Mouse (Mus musculus) urinary bladder, postnatal 0 days (tissue): ENCODE measurements around the gene Phldb3. TPM values are rescaled to one million over a fixed set of nuclear protein-coding genes. Genes with fewer than 3 reads are reported as not detected.

Source experiments
- polyA plus RNA-seq: library from polyadenylated mRNA; unstranded; fragments of >200 nt; fragmentation: Nextera tagmentation; extraction: Ambion mirVana; gene quantifications from 2 replicates; pipeline ENCODE4 v1.2.1, GENCODE M21; 2015

The Phldb3 gene
- polyA plus RNA-seq, result 0.47 and 0.49 TPM in 2 replicates

GRCm38 (mm10) chr7:24610144-24610878 lies at the start of gene Phldb3:
Gene Phldb3 (plus strand): TSS chr7:24610763.

GRCm38 (mm10) chr7:24587330-24588105 lies 23.0 kb upstream of the Phldb3 start, which contains the start of the genes Ethe1 and Zfp575:
Gene Ethe1 (plus strand): TSS chr7:24587543.
Gene Zfp575 (minus strand): TSS chr7:24587641.

GRCm38 (mm10) chr7:24636264-24636663 lies 25.7 kb downstream of the Phldb3 start, which contains the start of gene Lypd3:
Gene Lypd3 (plus strand): TSS chr7:24636550.

GRCm38 (mm10) chr7:24676575-24676974 lies 66.0 kb downstream of the Phldb3 start, which contains the start of gene Tex101:
Gene Tex101 (minus strand): TSS chr7:24676675.

Other genes starting within 250 kb of the Phldb3 start
- gene Kcnn4, start 240.5 kb upstream of the Phldb3 start, polyA plus RNA-seq, result 6.5 and 10.8 TPM in 2 replicates
- 16.0 and 19.1 TPM in 2 replicates for gene Smg9, start 211.1 kb upstream of the Phldb3 start, polyA plus RNA-seq
- 0.08 TPM in 1 of 2 replicates, not detected in the other for gene Irgc1, start 158.5 kb upstream of the Phldb3 start, polyA plus RNA-seq
- 34.6 and 58.9 TPM in 2 replicates for gene Plaur, start 148.3 kb upstream of the Phldb3 start, polyA plus RNA-seq
- gene Cadm4, start 128.7 kb upstream of the Phldb3 start, polyA plus RNA-seq, result 1.9 and 2.9 TPM in 2 replicates
- gene Zfp428, start 103.8 kb upstream of the Phldb3 start, polyA plus RNA-seq, result 15.6 and 20.1 TPM in 2 replicates
- 0.11 TPM in 1 of 2 replicates, not detected in the other for gene AC161166.1, start 98.3 kb upstream of the Phldb3 start, polyA plus RNA-seq
- gene Irgq, start 80.1 kb upstream of the Phldb3 start, polyA plus RNA-seq, result 3.1 and 3.2 TPM in 2 replicates
- 0.19 TPM in 1 of 2 replicates, not detected in the other for gene Pinlyp, start 64.6 kb upstream of the Phldb3 start, polyA plus RNA-seq
- gene Xrcc1, start 64.5 kb upstream of the Phldb3 start, polyA plus RNA-seq, result 33.5 and 36.6 TPM in 2 replicates
- 82.4 and 97.2 TPM in 2 replicates for gene Ethe1, start 23.2 kb upstream of the Phldb3 start, polyA plus RNA-seq
- 3.2 and 3.6 TPM in 2 replicates for gene Zfp575, start 23.1 kb upstream of the Phldb3 start, polyA plus RNA-seq
- 8.4 and 12.9 TPM in 2 replicates for gene Lypd3, start 25.8 kb downstream of the Phldb3 start, polyA plus RNA-seq
- not detected in 2 replicates for gene Tex101, start 65.9 kb downstream of the Phldb3 start, polyA plus RNA-seq
- gene BC049730, start 98.5 kb downstream of the Phldb3 start, polyA plus RNA-seq, result not detected in 2 replicates
- not detected in 2 replicates for gene Gm4763, start 116.1 kb downstream of the Phldb3 start, polyA plus RNA-seq
- 0.82 TPM in 1 of 2 replicates, not detected in the other for gene Cd177, start 149.5 kb downstream of the Phldb3 start, polyA plus RNA-seq
- gene Ceacam10, start 166.4 kb downstream of the Phldb3 start, polyA plus RNA-seq, result 0.45 TPM in 1 of 2 replicates, not detected in the other